Mouse (Mus musculus): ENCODE measurements around the gene Usp54. TPM values are rescaled to one million over a fixed set of nuclear protein-coding genes. Genes with fewer than 3 reads are reported as not detected.

The Usp54 gene
- 1 to 10 TPM; 2.8 to 3.1 TPM for total RNA-seq (2023)

GRCm38 (mm10) chr14:20640644-20641437 is at the start of gene Usp54:
Usp54 (minus strand) TSS chr14:20641063.

DNA sequence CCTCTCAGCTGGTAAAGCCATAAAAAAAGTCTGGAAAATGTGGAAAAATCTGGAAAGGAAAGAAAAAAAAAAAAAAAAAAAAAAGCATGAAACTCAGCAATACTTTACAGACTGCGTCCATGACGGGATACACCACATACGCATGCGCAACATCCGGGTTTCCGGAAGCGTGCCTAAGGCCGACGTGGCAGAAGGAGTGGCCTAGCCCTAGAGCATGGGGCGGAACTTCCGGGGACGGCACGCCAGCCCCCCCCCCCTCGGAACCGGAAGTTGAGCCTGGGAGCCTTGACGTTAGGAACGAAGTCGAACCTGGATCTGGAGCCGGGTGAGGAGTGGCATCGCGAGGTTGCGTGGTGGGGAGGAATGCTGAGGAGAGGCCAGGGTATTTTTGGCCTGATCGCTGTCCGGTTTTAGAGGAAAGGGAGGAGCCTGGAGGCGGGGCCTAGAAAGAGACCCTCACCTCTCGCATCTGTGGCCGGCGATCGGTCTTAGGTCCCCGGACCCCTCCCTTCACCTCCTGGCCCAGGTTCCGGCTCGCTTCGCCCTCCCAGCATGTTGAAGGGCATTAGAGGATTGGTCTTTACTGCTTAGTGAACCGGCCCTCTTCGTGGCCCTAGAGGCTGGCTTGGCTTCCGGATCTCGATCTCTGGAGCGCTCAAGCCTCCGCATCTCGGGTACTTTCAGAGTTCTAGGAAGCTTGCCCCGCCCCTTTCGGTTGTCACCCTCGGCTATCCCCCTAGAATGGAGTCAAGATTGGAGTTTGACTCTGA is 33.4 kb upstream of the Usp54 start, which contains the start of gene Sec24c:
Sec24c (plus strand) TSS at position 245 of the 770 bp plus-strand sequence.

GRCm38 (mm10) chr14:20668154-20668810 is 27.4 kb upstream of the Usp54 start, which contains the start of gene Synpo2l:
Synpo2l (minus strand) TSS chr14:20668354.

DNA sequence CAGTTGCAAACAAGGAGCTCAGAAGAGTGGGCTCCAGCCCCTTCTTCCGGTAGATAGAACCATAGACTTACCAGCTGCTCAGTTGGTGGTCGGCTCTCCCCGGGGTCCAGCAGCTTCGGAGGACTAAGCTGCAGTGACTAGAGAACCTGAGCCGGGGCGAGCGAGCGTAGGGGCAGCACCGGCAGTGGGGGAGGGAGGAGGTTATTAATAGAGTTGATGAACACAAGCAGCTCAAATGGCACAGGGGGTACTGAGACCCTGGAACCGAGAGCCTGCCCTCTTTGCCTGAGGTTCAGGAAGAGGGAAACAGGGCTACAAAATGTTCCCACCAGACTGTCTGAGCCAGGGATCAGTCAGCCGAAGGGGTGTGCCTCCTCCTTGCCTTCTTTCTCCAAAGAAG is 15.5 kb upstream of the Usp54 start, which contains the start of gene Myoz1:
Myoz1 (minus strand) TSS at position 180 of the 400 bp plus-strand sequence.

DNA sequence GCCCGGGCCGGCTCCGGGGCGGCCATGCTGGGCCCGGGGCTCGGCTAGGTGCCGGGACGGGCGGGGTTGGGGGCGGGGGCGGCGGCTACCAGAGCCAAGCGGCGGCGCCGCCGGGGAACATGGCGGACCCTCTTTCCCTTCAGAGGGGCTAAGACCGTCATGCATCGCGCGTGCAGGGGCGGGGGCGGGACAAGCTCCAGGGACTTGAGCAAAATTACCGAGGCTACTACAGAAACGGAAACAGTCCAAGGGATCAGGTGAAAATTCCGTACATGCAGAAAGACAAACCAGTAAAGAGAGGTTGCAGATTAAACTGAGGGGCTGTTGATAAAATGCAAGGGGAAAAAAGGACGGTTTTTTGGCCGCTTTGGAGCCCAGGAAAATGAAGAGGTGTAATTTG is 94.4 kb downstream of the Usp54 start, which contains the start of gene Ppp3cb:
Ppp3cb (minus strand) TSS at position 159 of the 400 bp plus-strand sequence.

Other genes starting within 250 kb of the Usp54 start
- 10 to 100 TPM; 23.5 to 27.3 TPM for gene Mrps16, start 247.4 kb downstream of the Usp54 start, total RNA-seq (2023)
- not detected for gene Cfap70, start 188.8 kb downstream of the Usp54 start, total RNA-seq (2023)
- gene Anxa7, start 160.9 kb downstream of the Usp54 start, total RNA-seq (2023): 10 to 100 TPM; 60.9 to 75.6 TPM
- 1 to 10 TPM; 1.2 to 1.3 TPM for gene Mss51, start 144.2 kb downstream of the Usp54 start, total RNA-seq (2023)
- gene Ppp3cb, start 94.5 kb downstream of the Usp54 start, total RNA-seq (2023): 10 to 100 TPM; 54.9 to 56.5 TPM
- not detected for gene Myoz1, start 15.5 kb upstream of the Usp54 start, total RNA-seq (2023)
- not detected for gene Synpo2l, start 27.3 kb upstream of the Usp54 start, total RNA-seq (2023)
- gene Sec24c, start 33.2 kb upstream of the Usp54 start, total RNA-seq (2023): 100 to 1,000 TPM; 192 to 197 TPM
- 1 to 10 TPM; 9.9 TPM for gene Fut11, start 53.9 kb upstream of the Usp54 start, total RNA-seq (2023)
- 10 to 100 TPM; 30.4 to 31.4 TPM for gene Chchd1, start 61.9 kb upstream of the Usp54 start, total RNA-seq (2023)
- 100 to 1,000 TPM; 138 to 141 TPM for gene Zswim8, start 66.5 kb upstream of the Usp54 start, total RNA-seq (2023)
- 10 to 100 TPM; 53.9 to 61.4 TPM for gene Ndst2, start 93.5 kb upstream of the Usp54 start, total RNA-seq (2023)
- gene Camk2g, start 153.0 kb upstream of the Usp54 start, total RNA-seq (2023): 10 to 100 TPM; 23.7 to 24.2 TPM
- gene Plau, start 195.6 kb upstream of the Usp54 start, total RNA-seq (2023): 1 to 10 TPM; 8.4 to 9.1 TPM

All from monocyte, adult 59 days (primary cell).